Mouse (Mus musculus) limb, embryonic 12.5 days (tissue): ENCODE results near the gene Fgf4. TPM values are rescaled to one million over a fixed set of nuclear protein-coding genes. Genes with fewer than 3 reads are reported as not detected.

Experiments
- ATAC-seq: fragments of 200-750 bp; cut with Nextera tagmentation; 2 replicates; pipeline ENCODE4 v1.8.0; 2017; ENCODE audit warnings: low read depth, moderate TSS enrichment; ENCODE audit not compliant: insufficient number of reproducible peaks, insufficient read depth, low FRiP score, low TSS enrichment
- H3K27ac ChIP-seq: fragments of 300-500 bp; sonication (generic); 2 replicates; pipeline ENCODE4 v1.5.1; 2016; ENCODE audit warnings: mild to moderate bottlenecking, moderate library complexity
- H3K27me3 ChIP-seq: fragments of 300-500 bp; sonication (generic); 2 replicates; pipeline ENCODE4 v1.6.1; 2016; ENCODE audit warnings: mild to moderate bottlenecking, moderate library complexity
- H3K36me3 ChIP-seq: fragments of 300-500 bp; sonication (generic); 2 replicates; pipeline ENCODE4 v1.6.1; 2016; ENCODE audit warnings: mild to moderate bottlenecking, moderate library complexity
- H3K4me1 ChIP-seq: fragments of 300-500 bp; sonication (generic); replicated peaks from 2 replicates; pipeline ENCODE4 v1.6.1; 2016
- H3K4me2 ChIP-seq: fragments of 300-500 bp; sonication (generic); 2 replicates; pipeline ENCODE4 v1.6.1; 2016; ENCODE audit warnings: mild to moderate bottlenecking, moderate library complexity
- H3K4me3 ChIP-seq: fragments of 300-500 bp; sonication (generic); replicated peaks from 2 replicates; pipeline ENCODE4 v1.5.1; 2016; ENCODE audit warnings: mild to moderate bottlenecking
- H3K9ac ChIP-seq: fragments of 300-500 bp; sonication (generic); replicated peaks from 2 replicates; pipeline ENCODE4 v1.6.1; 2016; ENCODE audit warnings: mild to moderate bottlenecking, moderate library complexity
- H3K9me3 ChIP-seq: fragments of 300-500 bp; sonication (generic); 2 replicates; pipeline ENCODE4 v1.6.1; 2016; ENCODE audit warnings: mild to moderate bottlenecking, moderate library complexity
- WGBS: fragments of 180-500 bp; shearing (Covaris S2); methylation state at CpG from one replicate; pipeline ENCODE4 v1.1.7; 2016; 5-methylcytosine and 5-hydroxymethylcytosine counted together
- polyA plus RNA-seq: library from polyadenylated mRNA; unstranded; fragments of >200 nt; fragmentation: Nextera tagmentation; extraction: Ambion mirVana; gene quantifications from 2 replicates; pipeline ENCODE4 v1.2.1, GENCODE M21; 2016

Gene Fgf4
- polyA plus RNA-seq, 1 experiment from 2014 or later = 0.49 TPM

DNA sequence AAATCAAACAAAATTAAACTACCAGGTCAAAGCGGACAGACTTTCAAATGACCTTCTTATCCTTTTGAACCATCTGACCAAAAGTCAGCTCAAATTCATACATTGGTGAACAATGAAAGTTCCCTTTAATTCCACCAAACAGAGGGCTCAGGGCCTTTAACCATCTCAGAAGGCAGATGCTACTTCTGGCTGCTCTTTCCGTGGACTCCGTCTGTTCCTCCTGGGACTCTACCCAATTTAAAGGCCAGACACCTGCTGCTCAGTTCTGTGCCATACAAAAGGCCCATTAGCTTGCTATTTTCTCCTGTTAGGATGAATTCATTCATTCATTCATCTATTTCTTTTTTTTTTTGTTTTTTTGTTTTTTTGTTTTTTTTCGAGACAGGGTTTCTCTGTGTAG lies 65.7 kb downstream of the Fgf4 start:
- no peak overlapping the region for H3K27ac ChIP-seq
- no peak overlapping the region for H3K9ac ChIP-seq
- no peak for ATAC-seq
- H3K36me3 ChIP-seq = peaks cover 11% of the 10 kb centered on the region
- peaks cover 9% of the 10 kb centered on the region for H3K4me1 ChIP-seq
- no peaks in the 10 kb centered on the region for H3K9me3 ChIP-seq
- 79% methylated on average over 4 of the region's 4 CpGs for WGBS
- no peaks in the 10 kb centered on the region for H3K27me3 ChIP-seq
- no peak overlapping the region for H3K4me3 ChIP-seq
- no peak overlapping the region for H3K4me2 ChIP-seq

DNA sequence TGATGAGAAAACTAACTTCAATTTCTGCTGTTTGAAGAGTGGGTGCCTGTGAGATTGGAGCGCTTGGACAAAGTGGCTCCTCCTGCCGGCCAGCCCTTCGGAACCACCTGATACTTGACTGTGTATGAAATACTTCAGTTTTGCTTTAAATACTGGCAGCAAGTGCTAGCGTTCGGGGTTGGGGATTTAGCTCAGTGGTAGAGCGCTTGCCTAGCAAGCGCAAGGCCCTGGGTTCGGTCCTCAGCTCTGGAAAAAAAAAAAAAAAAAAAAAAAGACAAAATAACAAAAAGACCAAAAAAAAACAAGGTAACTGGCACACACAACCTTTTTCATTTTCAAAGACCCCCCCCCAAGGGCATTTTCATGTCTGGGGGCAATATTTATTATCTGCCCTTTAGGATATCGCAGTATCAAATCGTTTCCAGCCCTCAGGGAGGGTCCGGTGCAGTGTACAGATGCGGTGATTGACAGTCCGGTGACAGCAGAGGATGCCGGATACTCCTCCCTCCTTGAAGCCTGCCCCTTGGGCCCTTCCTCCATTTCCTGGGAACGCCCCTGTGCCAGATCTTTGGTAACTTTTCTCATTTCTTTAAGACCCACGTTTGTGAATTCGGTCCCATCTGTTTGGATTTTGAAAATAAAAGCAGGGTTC lies 67.3 kb downstream of the Fgf4 start:
- Histone ChIP-seq H3K9ac (no peak overlapping the region), H3K9me3 (no peaks in the 10 kb centered on the region), H3K27ac (no peak overlapping the region), H3K4me1 (peaks cover 9% of the 10 kb centered on the region), H3K36me3 (peaks cover 24% of the 10 kb centered on the region), H3K4me3 (peak overlapping the region; percentile 87), H3K27me3 (no peaks in the 10 kb centered on the region), H3K4me2 (peak overlapping the region; percentile 98)
- peak; percentile 79 for ATAC-seq
- WGBS = 6% methylated on average over 17 of the region's 17 CpGs

Other genes starting within 250 kb of the Fgf4 start
- gene Ano1, start 95.4 kb upstream of the Fgf4 start, polyA plus RNA-seq = 1.7 and 1.8 TPM in 2 replicates
- gene Fgf3, start 9.3 kb upstream of the Fgf4 start, polyA plus RNA-seq = not detected in 2 replicates
- gene Fgf15, start 49.2 kb downstream of the Fgf4 start, polyA plus RNA-seq = 0.42 and 0.76 TPM in 2 replicates
- gene LTO1, start 67.7 kb downstream of the Fgf4 start, polyA plus RNA-seq = 26.1 and 27.9 TPM in 2 replicates
- 165 and 178 TPM in 2 replicates for gene Ccnd1, start 92.6 kb downstream of the Fgf4 start, polyA plus RNA-seq